Mouse (Mus musculus) kidney, adult 2 months (tissue): ENCODE measurements around the gene Erbb2.

Experiments
- CTCF ChIP-seq: fragments of 200-500 bp; conservative IDR thresholded peaks from 2 replicates; pipeline ENCODE4 v1.5.1; 2011; ENCODE audit warnings: low read depth, mild to moderate bottlenecking, control low read depth, low read length, moderate library complexity, mixed read lengths; ENCODE audit not compliant: insufficient read depth, insufficient read length
- POLR2A ChIP-seq: fragments of 200-500 bp; IDR thresholded peaks from one replicate; pipeline ENCODE4 v1.6.1; 2011; ENCODE audit warnings: low read depth, low read length, control low read depth

DNA sequence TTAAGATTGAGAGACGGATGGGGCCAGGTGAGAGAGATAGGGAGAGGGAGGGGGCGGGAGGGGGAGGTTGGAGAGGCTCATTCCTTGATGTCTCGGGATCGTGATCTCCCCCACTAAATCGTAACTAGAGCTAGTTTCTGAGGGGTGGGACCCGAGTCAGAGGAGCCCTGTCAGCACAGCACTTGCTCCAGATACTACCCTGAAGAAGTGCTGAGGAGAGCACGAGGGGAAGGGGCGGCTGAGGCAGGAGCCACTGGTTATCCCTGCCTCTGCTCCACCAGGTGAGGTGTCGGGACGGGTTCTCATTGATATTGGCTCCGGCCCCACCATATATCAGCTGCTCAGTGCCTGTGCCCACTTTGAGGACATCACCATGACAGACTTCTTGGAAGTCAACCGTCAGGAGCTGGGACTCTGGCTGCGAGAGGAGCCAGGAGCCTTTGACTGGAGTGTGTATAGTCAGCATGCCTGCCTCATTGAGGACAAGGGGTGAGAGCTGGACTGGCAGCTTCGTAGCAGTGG lies 25.2 kb upstream of the Erbb2 start:
- TF ChIP-seq CTCF: no peak
- TF ChIP-seq POLR2A: no peak
